Mouse (Mus musculus) T-helper 1 cell (primary cell): ENCODE data around the gene Itgb1bp1.

Experiments used
- in situ Hi-C: fragments of 300-600 bp; cut with MboI, MseI; formaldehyde crosslinking; loops from one replicate; pipeline ENCODE4 v1.15.1; 2025; ENCODE audit warnings: high pct_unique_total_duplicates

The Itgb1bp1 gene

GRCm38 (mm10) chr12:21301932-21302331 is 15.8 kb upstream of the Itgb1bp1 start:
- in situ Hi-C loops, result no loop called here

DNA sequence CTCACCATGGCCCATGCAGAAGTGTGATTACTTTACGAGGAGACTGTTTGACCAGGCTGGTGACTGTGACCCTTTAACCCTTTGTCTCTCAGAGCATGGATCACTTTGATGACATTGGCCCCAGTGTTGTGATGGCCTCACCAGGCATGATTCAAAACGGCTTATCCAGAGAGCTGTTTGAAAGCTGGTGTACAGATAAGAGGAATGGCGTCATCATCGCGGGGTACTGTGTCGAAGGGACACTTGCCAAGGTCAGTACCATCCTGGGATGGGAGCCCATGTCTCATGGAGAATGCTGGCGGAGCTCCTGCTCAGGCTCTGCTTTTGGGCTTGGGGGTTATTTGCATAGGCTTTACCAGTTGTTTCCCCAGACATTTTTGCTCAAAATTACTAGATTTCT is 15.2 kb upstream of the Itgb1bp1 start:
- in situ Hi-C loops, result no loop called here

DNA sequence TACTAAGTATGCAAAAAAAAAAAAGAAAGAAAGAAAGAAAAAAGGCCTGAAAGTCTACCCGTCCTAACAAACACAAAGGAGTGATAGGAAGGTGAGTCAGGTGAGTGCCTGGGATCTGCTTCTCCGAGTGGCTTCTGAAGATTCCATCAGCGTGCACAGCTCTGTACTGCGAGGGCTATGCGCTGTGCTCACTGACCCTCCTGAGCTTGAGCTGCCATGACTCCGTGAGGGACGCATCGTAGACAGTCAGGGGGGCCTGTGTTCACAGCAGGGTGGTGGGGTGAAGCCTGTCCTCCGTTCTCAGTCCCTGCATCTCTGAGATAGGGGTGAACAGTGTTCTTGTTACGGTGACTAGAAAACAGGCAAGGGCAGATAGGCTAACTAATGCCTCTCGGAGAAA is 12.8 kb upstream of the Itgb1bp1 start:
- in situ Hi-C loops, result no loop called here

DNA sequence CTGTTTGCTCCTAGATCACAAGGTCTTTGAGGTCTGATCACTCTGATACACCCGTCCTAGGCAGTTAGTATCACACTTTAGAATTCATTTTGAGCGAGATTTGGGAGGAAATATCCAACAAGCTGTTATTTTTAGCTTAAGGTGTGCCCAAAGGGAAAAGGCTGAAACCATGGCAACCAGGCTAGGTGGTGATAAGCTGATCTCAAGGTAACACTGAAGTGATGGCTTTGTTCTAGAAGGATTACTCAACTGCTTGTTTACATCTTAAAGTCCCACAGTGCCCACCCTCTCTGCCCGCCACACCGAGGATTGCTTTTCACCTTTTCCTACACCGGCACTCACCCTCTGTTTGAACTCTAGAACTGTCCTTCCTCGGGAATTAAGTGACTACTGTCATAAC is 3.6 kb upstream of the Itgb1bp1 start:
- in situ Hi-C loops, result loop anchor here (10.0 kb wide), 1 partner anchor 175 kb away; no protein-coding TSS in a partner anchor

DNA sequence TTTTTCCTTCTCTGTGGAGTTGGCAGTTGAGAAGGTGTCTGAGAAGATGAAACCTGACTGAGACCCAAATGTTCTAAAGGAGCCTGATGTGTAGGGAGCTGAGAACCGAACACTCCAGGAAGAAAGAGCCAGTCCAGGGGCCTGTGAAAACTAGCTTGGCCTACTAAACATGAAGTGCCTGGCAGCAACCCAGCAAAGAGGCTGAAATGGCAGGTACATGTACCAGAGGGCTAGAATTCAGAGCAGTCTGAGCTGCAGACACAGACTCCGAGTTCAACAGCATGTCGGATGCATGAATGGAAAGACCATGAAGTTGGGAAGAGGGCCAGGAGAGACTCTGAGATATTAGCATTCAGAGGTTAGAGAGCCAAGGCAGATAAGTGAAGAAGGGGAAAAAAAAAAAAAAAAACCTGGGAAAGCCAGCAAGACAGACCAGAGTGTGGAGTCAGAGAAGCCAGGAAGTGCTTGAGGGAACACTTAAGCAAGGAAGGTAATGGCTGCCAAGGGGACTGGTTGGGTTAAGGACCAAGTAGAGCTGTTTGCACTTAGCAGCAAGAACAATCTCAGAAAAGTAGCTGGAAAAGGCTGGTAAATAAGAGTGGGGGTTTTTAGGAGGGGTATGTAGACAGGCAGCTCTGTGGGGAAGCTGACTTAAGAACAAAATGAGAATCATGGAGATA is 2.8 kb upstream of the Itgb1bp1 start:
- in situ Hi-C loops, result loop anchor here (10.0 kb wide), 1 partner anchor 174 kb away; no protein-coding TSS in a partner anchor

DNA sequence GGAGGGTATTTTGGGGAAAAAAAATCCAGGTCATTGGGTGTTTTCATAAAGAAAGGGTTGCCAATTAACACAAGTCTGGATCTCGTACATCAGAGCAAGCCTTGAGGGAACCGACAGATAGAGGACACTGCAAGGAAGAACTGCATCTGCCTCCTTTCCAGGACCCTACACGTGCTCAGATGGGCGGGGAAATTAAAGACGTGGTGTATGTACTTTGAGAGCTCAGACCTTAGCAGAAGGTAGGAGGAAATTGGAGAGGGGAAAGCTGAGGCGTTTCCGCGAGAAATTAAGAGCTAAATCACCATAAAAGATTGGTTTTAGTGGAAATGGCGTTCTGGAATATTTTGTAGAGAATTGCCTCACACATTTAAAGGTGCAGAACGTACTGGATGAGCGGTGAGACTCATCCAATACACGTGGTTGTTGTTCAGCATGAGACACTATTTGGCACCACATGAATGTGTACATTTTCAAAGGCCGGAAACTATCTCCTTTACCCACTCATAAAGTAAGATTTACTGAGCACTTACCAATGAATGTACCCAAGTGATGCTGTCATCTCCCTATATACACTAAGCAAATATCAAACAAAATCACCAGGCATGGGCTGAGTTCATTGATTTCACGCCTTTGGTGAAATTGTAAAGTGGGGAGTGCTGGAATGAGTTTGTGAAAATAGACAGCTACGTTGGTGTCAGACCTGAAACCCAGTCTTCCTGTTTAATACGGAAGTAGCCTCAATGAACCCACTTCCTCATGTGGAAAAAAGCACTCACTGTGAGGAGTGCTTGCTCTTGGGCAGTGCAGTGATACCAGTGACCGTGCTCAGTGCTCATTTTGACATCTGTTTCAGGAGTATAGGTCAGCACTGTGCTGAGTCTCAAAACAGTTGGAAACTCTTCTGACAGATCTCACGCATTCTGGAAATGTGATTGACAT is 897 bp upstream of the Itgb1bp1 start:
- in situ Hi-C loops, result loop anchor here (10.0 kb wide), 1 partner anchor 172 kb away; no protein-coding TSS in a partner anchor

DNA sequence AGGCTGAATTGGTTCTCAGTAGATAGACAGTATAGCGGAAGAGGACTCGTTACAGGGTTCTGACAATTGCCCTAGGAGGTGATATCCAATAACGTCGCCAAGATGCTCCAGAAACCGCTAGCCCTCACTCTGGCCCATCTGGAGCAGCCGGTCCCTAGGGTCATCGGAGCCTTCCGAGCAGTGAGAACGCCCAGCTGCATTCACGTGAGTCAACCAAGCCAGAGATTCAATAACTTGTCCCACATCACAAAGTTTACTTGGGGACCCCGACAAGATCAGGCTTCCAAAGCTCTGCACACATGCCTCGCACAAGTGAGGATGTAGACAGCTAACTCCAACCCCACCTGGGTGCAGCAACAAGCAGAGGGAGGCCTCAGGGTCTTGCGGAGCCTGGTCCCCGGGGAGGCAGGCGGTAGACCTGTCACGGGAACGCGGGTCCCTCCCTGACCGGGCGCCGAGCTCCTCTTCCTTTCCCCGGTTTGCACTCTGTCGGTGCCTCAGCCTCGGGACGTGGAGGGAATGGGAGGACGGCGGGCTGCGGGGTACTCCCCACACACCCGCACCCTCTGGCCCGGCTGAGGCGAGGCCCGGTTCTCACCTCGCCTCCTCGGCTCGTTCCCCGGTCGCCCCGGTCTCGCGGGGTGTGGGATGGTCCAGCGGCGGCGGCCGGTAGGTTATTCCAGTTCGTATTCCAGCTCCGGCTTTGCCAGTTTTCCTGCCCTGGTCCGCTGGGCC is 409 bp downstream of the Itgb1bp1 start:
- in situ Hi-C loops, result loop anchor here (10.0 kb wide), 1 partner anchor 171 kb away; no protein-coding TSS in a partner anchor

DNA sequence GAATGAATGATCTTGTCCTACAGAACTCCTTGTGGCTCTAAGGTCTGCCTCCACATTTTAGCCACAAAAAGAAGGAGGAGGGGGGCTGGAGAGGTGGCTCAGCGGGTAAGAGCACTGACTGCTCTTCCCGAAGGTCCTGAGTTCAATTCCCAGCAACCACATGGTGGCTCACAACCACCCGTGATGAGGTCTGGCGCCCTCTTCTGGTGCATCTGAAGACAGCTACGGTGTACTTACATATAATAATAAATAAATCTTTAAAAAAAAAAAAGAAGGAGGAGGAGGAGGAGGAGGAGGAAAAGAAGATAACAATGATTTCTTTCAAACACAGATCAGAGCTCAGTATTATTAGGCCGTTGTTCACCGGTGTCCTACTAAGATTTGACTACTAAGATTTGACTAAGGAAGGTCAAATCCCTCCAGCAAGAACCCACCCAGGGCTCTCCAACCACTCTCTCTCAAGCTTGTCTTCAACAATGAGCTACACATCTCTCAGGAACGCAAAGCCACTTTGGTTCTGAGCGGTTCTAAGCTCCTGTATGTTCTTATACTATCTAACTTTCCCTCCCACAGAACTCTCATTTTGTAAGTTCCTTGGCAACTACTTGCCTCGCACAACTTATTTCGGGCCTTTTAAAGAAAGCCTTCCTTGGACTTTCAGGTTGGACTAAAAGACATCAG is 1.2 kb downstream of the Itgb1bp1 start, which contains the start of gene Cpsf3:
Cpsf3 (plus strand) TSS at position 631 of the 681 bp plus-strand sequence.
- in situ Hi-C loops, result loop anchor here (10.0 kb wide), 1 partner anchor 170 kb away; no protein-coding TSS in a partner anchor

DNA sequence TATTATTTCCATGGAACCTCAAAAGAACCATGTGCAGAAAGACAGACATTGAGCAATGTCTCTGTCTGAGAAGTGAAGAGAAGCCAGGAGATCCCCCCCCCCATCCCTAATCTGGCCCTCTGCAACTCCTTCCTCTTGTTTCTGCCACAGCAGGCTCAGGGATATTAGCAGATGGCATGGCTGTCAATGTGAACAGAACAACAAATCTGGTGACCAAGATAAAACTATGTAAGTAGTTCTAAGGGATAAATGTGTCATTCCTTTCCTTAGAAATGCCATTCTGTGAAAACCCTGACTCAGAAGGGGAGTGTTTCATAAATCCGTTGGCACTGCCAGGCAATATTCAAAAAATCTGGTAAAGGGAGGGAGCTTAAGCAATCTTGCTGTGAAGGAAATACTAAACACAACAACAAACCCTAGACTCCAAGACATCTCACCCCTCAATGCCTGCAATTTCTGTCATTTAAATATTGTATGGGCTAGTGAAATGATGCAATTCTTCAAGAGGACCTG is 8.7 kb downstream of the Itgb1bp1 start:
- in situ Hi-C loops, result loop anchor here (5.0 to 10.0 kb wide), 2 partner anchors 203 to 350 kb away; no protein-coding TSS in a partner anchor

- in situ Hi-C loops, result loop anchor here (10.0 to 25.0 kb wide), 2 partner anchors 200 to 338 kb away; no protein-coding TSS in a partner anchor
Observed at GRCm38 (mm10) chr12:21274446-21274845, 11.6 kb downstream of the Itgb1bp1 start.

DNA sequence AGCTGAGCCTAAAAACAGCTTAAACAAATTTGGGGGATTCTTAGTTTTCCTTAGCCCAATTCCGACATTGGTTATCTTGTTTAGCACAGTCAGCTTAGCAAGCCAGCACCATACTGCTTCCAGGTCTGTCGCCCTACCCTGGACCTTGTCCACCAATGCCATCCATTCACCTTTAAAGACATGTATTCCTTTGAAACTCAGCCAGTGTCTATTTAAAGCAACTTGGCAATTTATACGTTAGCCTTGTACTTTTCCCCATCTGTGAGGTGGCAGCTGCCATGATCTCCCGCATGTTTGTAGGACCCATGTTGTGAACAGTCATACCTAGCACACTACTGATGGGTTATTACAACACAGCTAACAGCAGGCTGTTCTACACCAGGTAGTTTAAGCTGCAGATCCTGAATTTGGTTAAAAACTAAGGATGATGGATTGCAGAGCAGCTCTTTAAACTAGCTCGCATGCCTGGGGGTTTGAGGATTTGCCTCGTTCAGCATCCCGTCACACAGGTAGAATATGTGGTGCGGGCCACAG is 17.9 kb downstream of the Itgb1bp1 start:
- in situ Hi-C loops, result loop anchor here (5.0 to 25.0 kb wide), 3 partner anchors 96 to 344 kb away; no protein-coding TSS in a partner anchor

- in situ Hi-C loops, result loop anchor here (5.0 to 25.0 kb wide), 3 partner anchors 94 to 346 kb away; no protein-coding TSS in a partner anchor
Observed at GRCm38 (mm10) chr12:21266784-21267098, 19.3 kb downstream of the Itgb1bp1 start.

- in situ Hi-C loops, result loop anchor here (5.0 to 25.0 kb wide), 3 partner anchors 94 to 346 kb away; no protein-coding TSS in a partner anchor
Observed at GRCm38 (mm10) chr12:21265946-21266783, 19.9 kb downstream of the Itgb1bp1 start.

DNA sequence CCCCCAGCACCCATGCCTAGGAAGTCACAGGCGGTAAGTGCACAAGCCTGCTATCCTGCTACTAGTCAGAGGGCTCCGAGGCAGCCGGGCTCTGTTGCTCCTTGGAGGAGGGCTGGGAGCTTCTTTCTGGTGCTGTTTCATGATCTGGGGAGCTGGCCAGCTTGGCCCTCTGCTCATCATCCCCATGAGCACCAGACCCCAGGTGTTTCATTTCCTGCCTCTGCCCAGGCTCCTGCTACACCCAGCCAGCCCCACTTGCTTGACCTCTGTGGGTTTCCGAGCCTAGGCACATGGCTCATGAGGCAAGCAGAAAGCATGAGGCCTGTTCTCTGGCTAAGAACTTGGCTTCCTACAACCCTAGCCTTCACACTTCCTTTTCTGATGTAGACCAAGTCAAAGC is 20.6 kb downstream of the Itgb1bp1 start:
- in situ Hi-C loops, result loop anchor here (5.0 to 25.0 kb wide), 3 partner anchors 93 to 347 kb away; no protein-coding TSS in a partner anchor

- in situ Hi-C loops, result loop anchor here (5.0 to 25.0 kb wide), 3 partner anchors 93 to 347 kb away; no protein-coding TSS in a partner anchor
Observed at GRCm38 (mm10) chr12:21264970-21265369, 21.1 kb downstream of the Itgb1bp1 start.

GRCm38 (mm10) chr12:21264241-21264640 is 21.8 kb downstream of the Itgb1bp1 start:
- in situ Hi-C loops, result loop anchor here (10.0 to 25.0 kb wide), 2 partner anchors 169 to 348 kb away; no protein-coding TSS in a partner anchor

GRCm38 (mm10) chr12:21263256-21263655 is 22.8 kb downstream of the Itgb1bp1 start:
- in situ Hi-C loops, result loop anchor here (10.0 to 25.0 kb wide), 2 partner anchors 168 to 349 kb away; no protein-coding TSS in a partner anchor

- in situ Hi-C loops, result loop anchor here (10.0 to 25.0 kb wide), 2 partner anchors 167 to 351 kb away; no protein-coding TSS in a partner anchor
Observed at GRCm38 (mm10) chr12:21261521-21261920, 24.6 kb downstream of the Itgb1bp1 start.
